Mouse (Mus musculus): Measurements from ENCODE around the gene Slc24a3. TPM values are rescaled to one million over a fixed set of nuclear protein-coding genes. Genes with fewer than 3 reads are reported as not detected.

The Slc24a3 gene
- polyA plus RNA-seq, 1 experiment: 11.8 TPM

- H3K4me1 ChIP-seq (ENCODE audit: control insufficient read depth, insufficient read depth, low read length): 0 out of 2 replicates have a peak, but pooled peaks cover 5% of the 10 kb centered on the region
- WGBS: 34% methylated on average over 3 of the region's 3 CpGs
- TF ChIP-seq POLR2A (IDR thresholded peaks at IDR 0.05; ENCODE audit: borderline replicate concordance, extremely low read depth, low read depth, low read length) (no peak), CTCF (IDR thresholded peaks at IDR 0.05; ENCODE audit: insufficient read depth, low read length) (no peak)
- H3K4me3 ChIP-seq (replicated peaks; ENCODE audit: extremely low read depth, low read depth, low read length): no peak overlapping the region
- no peak for DNase-seq
These were observed 58.1 kb downstream of the Slc24a3 start for GRCm38 (mm10) chr2:145225640-145226039.

DNA sequence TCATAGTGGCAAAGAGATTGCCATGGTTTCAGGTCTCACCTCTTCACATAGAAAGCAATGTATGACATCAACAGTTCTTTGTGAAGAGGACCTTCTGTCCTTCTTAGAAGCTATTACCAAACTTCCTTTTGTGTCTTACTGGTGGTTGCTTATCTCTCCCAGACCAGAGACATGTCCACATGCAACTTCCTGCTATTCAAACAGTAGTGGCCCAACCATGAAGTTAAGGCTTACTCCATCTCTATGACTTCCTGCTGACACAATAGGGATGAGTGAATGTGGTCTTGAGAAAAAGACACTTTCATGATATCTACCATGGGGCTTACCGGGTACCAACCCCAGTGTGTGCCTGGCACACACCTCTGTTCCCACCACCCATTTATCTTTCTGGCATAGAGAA is 58.5 kb downstream of the Slc24a3 start:
- DNase-seq: no peak
- WGBS: 50% methylated on average over 1 of the region's 1 CpGs
- 0 out of 2 replicates have a peak, but pooled peaks cover 5% of the 10 kb centered on the region for H3K4me1 ChIP-seq (ENCODE audit: control insufficient read depth, insufficient read depth, low read length)
- H3K4me3 ChIP-seq (replicated peaks; ENCODE audit: extremely low read depth, low read depth, low read length): no peak overlapping the region
- TF ChIP-seq POLR2A (IDR thresholded peaks at IDR 0.05; ENCODE audit: borderline replicate concordance, extremely low read depth, low read depth, low read length): no peak
- no peak for TF ChIP-seq CTCF (IDR thresholded peaks at IDR 0.05; ENCODE audit: insufficient read depth, low read length)

- DNase-seq: no peak
- H3K4me3 ChIP-seq (replicated peaks; ENCODE audit: extremely low read depth, low read depth, low read length): no peak overlapping the region
- 76% methylated on average over 5 of the region's 5 CpGs for whole genome bisulfite sequencing
- TF ChIP-seq POLR2A (IDR thresholded peaks at IDR 0.05; ENCODE audit: borderline replicate concordance, extremely low read depth, low read depth, low read length) (no peak), CTCF (IDR thresholded peaks at IDR 0.05; ENCODE audit: insufficient read depth, low read length) (no peak)
- 0 out of 2 replicates have a peak, but pooled peaks cover 5% of the 10 kb centered on the region for H3K4me1 ChIP-seq (ENCODE audit: control insufficient read depth, insufficient read depth, low read length)
These were observed 59.8 kb downstream of the Slc24a3 start for GRCm38 (mm10) chr2:145227351-145227750.

DNA sequence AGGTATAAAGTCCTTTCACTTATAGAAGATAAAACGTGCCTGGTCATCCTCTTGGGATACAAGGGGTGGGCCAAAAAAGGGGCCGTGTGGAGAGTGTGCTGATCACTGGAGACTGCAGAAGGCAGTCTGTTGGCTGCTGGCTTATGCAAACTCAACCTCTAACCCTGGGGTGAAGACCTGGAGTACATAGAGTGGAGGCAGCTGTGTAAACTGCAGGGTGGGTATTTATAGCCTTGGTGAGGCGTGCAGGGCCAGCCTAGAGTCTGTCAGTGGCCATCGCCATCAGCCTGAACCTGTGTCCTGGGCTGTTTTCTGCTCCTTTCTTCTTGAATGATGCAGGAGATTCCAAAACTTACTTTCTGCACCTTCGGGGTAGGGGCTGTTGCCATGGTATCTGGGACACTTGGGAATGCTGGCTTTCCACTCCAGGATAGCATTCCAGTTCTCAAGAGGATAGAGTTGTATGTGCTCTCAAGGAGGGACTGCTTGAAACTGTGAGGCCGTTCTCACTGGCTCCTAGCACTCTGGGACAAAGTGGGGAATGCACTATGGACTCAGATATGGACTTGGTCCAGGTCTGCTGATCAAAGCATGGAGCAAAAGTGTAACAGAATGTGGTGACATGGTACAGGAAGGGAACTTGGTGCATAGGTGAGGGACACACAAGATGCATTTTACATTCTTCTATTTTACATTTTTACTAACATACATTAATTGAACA is 65.4 kb downstream of the Slc24a3 start:
- Histone ChIP-seq H3K4me3 (replicated peaks; ENCODE audit: extremely low read depth, low read depth, low read length) (no peak overlapping the region), H3K4me1 (ENCODE audit: control insufficient read depth, insufficient read depth, low read length) (peaks cover 16% of the 10 kb centered on the region)
- peak; percentile 43 for DNase-seq
- no peak for TF ChIP-seq CTCF (IDR thresholded peaks at IDR 0.05; ENCODE audit: insufficient read depth, low read length)
- no peak for TF ChIP-seq POLR2A (IDR thresholded peaks at IDR 0.05; ENCODE audit: borderline replicate concordance, extremely low read depth, low read depth, low read length)
- WGBS: 51% methylated on average over 6 of the region's 6 CpGs

DNA sequence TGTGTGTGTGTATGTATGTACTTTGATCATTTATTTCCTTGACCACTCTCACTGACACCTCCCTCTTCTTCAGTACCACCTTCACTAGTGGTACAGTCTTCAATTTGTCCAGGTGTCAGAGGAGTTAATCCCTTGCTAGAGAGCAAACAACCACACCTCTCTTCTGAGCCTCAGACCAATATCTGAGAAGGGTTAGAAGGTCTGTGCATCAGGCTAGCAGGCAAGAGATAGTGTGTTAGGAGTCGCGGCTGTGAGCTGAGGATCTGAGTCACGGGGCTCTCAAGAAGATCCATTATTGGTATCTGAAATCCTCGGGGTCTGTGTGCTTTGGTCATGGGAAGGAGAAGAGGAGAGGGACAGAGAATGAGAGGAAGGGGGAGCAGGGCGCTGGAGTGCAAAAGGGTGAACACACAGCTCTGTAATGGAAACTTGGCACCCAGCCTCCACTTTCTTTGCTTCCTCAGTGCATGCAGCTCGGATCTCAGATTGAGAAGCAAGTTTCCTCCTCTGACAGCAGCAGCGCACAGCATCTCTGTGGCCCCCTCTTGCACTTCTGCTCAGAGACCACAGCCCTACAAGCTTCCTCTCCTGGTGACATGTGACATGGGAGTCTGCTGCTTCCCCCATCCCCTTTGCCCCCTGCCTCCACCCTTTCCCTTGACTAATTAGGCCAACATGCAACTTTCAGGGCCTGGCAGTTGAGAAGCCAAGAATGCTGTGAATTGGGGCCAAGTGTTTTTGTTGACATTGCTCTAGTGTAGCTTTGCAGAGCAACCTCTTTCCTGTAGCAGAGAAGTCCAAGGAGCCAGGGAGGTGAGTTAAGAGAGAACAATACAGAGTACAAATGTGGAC is 66.2 kb downstream of the Slc24a3 start:
- no peak overlapping the region for H3K4me3 ChIP-seq (replicated peaks; ENCODE audit: extremely low read depth, low read depth, low read length)
- 7% methylated on average over 7 of the region's 7 CpGs for WGBS
- peak; percentile 60 for DNase-seq
- TF ChIP-seq CTCF (IDR thresholded peaks at IDR 0.05; ENCODE audit: insufficient read depth, low read length): no peak
- no peak for TF ChIP-seq POLR2A (IDR thresholded peaks at IDR 0.05; ENCODE audit: borderline replicate concordance, extremely low read depth, low read depth, low read length)
- H3K4me1 ChIP-seq (ENCODE audit: control insufficient read depth, insufficient read depth, low read length): peaks cover 16% of the 10 kb centered on the region

GRCm38 (mm10) chr2:145246384-145246783 is 78.8 kb downstream of the Slc24a3 start:
- WGBS: 77% methylated on average over 4 of the region's 4 CpGs
- no peak overlapping the region for H3K4me3 ChIP-seq (replicated peaks; ENCODE audit: extremely low read depth, low read depth, low read length)
- no peaks in the 10 kb centered on the region for H3K4me1 ChIP-seq (ENCODE audit: control insufficient read depth, insufficient read depth, low read length)
- no peak for DNase-seq
- TF ChIP-seq CTCF (IDR thresholded peaks at IDR 0.05; ENCODE audit: insufficient read depth, low read length) (no peak), POLR2A (IDR thresholded peaks at IDR 0.05; ENCODE audit: borderline replicate concordance, extremely low read depth, low read depth, low read length) (no peak)

GRCm38 (mm10) chr2:145248185-145248584 is 80.6 kb downstream of the Slc24a3 start:
- H3K4me3 ChIP-seq (replicated peaks; ENCODE audit: extremely low read depth, low read depth, low read length): no peak overlapping the region
- DNase-seq: no peak
- no peak for TF ChIP-seq CTCF (IDR thresholded peaks at IDR 0.05; ENCODE audit: insufficient read depth, low read length)
- TF ChIP-seq POLR2A (IDR thresholded peaks at IDR 0.05; ENCODE audit: borderline replicate concordance, extremely low read depth, low read depth, low read length): no peak
- WGBS: 70% methylated on average over 3 of the region's 3 CpGs
- no peaks in the 10 kb centered on the region for H3K4me1 ChIP-seq (ENCODE audit: control insufficient read depth, insufficient read depth, low read length)

DNA sequence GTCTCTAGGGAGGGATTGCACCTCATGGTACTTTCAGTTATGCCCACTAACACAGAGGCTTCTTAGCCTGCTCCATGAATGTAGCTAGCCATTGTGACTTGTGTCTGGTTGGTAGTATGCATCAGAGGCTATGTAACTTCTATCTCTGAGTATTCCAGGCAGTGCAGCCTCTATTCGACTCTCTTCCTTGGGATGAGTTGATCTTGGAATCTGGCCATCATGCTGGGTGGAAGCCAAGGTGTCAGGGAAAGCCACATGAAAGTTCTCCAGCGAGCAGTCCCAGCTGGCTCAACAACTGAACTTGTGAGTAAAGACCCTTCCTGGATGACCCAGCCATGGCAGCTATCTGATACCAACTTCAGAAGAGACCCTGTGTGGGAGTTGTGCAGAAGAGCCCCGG is 89.8 kb downstream of the Slc24a3 start:
- 25% methylated on average over 3 of the region's 3 CpGs for WGBS
- H3K4me1 ChIP-seq (ENCODE audit: control insufficient read depth, insufficient read depth, low read length): no peaks in the 10 kb centered on the region
- H3K4me3 ChIP-seq (replicated peaks; ENCODE audit: extremely low read depth, low read depth, low read length): no peak overlapping the region
- no peak for TF ChIP-seq CTCF (IDR thresholded peaks at IDR 0.05; ENCODE audit: insufficient read depth, low read length)
- TF ChIP-seq POLR2A (IDR thresholded peaks at IDR 0.05; ENCODE audit: borderline replicate concordance, extremely low read depth, low read depth, low read length): no peak
- peak; percentile 28 for DNase-seq

DNA sequence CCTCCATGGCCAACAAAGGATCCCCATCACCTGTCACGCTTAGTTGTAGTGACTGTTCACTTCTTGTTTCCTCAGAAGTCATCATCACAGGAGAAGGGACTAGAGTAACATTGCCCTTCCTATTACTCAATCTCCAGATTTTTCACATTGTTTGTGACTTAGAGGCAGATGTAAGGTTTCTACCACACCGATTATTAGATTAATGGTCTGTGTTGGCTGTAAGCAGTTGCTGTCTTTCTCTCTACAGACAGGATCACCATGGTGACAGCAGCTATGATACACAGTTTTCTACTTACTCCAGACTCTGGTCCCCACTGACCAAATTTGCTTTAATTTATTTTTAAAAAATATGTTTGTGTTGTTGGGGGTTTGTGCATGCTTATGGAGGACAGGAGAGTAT is 90.3 kb downstream of the Slc24a3 start:
- H3K4me1 ChIP-seq (ENCODE audit: control insufficient read depth, insufficient read depth, low read length): no peaks in the 10 kb centered on the region
- no peak for TF ChIP-seq CTCF (IDR thresholded peaks at IDR 0.05; ENCODE audit: insufficient read depth, low read length)
- H3K4me3 ChIP-seq (replicated peaks; ENCODE audit: extremely low read depth, low read depth, low read length): no peak overlapping the region
- no peak for DNase-seq
- 65% methylated on average over 2 of the region's 2 CpGs for WGBS
